Mouse (Mus musculus) G1E (cell line): ENCODE data around the gene Cyfip1.

ENCODE experiments used
- CTCF ChIP-seq: IDR thresholded peaks from 2 replicates; pipeline ENCODE4 v1.5.1; 2012; ENCODE audit warnings: low read depth, low read length, inconsistent platforms, mixed read lengths
- GATA1 ChIP-seq: IDR thresholded peaks from 2 replicates; pipeline ENCODE4 v1.6.1; 2012; ENCODE audit warnings: borderline replicate concordance, low read length, inconsistent platforms, mixed read lengths
- POLR2AphosphoS5 ChIP-seq: IDR thresholded peaks from 2 replicates; pipeline ENCODE4 v1.6.1; 2012; ENCODE audit warnings: low read depth, low read length, inconsistent platforms; ENCODE audit not compliant: insufficient replicate concordance
- TAL1 ChIP-seq: conservative IDR thresholded peaks from 2 replicates; pipeline ENCODE4 v1.6.1; 2012; ENCODE audit warnings: low read depth, low read length, inconsistent platforms, mixed read lengths

GRCm38 (mm10) chr7:55935025-55935424, 93.5 kb downstream of the Cyfip1 start:
- TF ChIP-seq CTCF, result no peak
- TF ChIP-seq GATA1, result no peak
- no peak for TF ChIP-seq POLR2AphosphoS5
- TF ChIP-seq TAL1, result no peak
